Mouse (Mus musculus) T-helper 17 cell (primary cell): ENCODE data around the gene Ankrd6.

ENCODE experiments used
- in situ Hi-C, 2 experiments: fragments of 300-600 bp; cut with MboI, MseI; formaldehyde crosslinking; loops; 1 replicate in 1 of 2; 2 replicates in 1 of 2; pipeline ENCODE4 v1.15.1; 2025; ENCODE audit warnings: high pct_unique_total_duplicates in 2 of 2

The Ankrd6 gene

GRCm38 (mm10) chr4:32789020-32789419 lies 161.6 kb downstream of the Ankrd6 start:
- in situ Hi-C loops, result loop anchor here in 1 of 2 experiments (5.0 kb wide), 1 partner anchor 153 kb away; no protein-coding TSS in a partner anchor

GRCm38 (mm10) chr4:32787110-32787509 lies 163.5 kb downstream of the Ankrd6 start:
- in situ Hi-C loops, result loop anchor here in 1 of 2 experiments (5.0 kb wide), 1 partner anchor 155 kb away; no protein-coding TSS in a partner anchor

DNA sequence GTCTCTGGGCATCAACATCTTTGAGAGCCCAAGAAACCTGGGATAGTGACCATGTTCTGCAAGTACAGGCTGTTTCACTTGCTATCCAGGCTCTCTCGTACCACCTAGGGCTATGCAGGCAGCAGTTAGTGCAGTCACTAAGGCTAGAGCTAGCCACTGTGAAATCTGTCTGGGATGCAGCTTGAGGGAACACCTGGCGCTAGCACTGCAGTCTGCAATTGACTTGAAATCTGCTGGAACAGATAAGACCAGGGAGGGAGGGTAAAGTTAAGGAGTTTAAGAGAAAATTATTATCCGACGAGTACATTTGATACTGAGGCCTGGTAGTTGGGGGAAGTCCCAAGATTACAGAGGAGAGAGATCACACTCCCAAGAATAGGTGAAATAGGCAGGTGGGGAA lies 170.6 kb downstream of the Ankrd6 start:
- in situ Hi-C loops, result loop anchor here in 1 of 2 experiments (10.0 kb wide), 1 partner anchor 335 kb away; no protein-coding TSS in a partner anchor

GRCm38 (mm10) chr4:32770284-32770810 lies 180.3 kb downstream of the Ankrd6 start:
- in situ Hi-C loops, result loop anchor here in 1 of 2 experiments (10.0 kb wide), 1 partner anchor 344 kb away; no protein-coding TSS in a partner anchor

GRCm38 (mm10) chr4:32768046-32768445 lies 182.6 kb downstream of the Ankrd6 start:
- in situ Hi-C loops, result no loop called here

DNA sequence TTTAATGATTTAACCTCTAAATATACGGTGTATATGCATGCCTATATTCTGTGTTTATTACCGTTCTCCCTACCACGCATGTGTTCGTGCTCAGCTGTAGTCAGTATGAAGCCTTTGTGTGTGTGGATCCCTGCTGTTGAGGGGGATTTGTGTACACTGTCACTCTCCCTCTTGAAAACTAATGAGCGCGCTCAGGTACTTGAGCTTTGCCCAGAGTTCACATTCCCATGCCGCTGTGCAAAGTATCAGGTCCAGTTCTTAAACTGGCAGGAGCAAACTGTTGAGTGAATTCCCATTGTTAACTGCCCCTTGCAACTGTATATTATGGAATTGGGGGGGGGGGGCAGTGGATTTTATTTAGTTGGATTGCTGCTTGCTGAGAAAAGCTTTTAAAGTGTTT lies 183.2 kb downstream of the Ankrd6 start:
- in situ Hi-C loops, result no loop called here

DNA sequence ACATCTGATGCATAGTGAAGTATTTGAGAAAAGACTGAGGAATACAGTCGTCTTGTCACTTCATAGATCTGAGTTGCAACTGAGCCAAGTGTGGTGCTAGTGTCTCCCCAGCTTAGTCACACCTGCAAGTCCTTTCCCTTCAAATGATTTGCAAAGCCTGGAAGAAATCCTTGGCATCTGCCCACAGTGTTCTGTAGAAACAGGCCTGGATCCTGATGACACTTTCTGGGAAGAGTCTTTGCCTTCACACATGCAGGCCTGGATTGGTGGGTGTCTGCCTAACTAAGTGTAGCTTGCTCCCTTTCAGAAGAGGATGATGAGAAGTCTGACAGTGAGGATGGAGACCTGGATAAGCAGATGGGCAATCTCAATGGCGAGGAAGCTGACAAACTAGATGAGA lies 193.2 kb downstream of the Ankrd6 start:
- in situ Hi-C loops, result no loop called here
